Mouse (Mus musculus) stomach, postnatal 0 days (tissue): ENCODE measurements around the gene Agrp.

Experiments used
- CTCF ChIP-seq: IDR thresholded peaks from 2 replicates; pipeline ENCODE4 v1.5.1; 2016; ENCODE audit warnings: antibody characterized with exemption, low read depth, mild to moderate bottlenecking, moderate library complexity
- EP300 ChIP-seq: optimal IDR thresholded peaks from 2 replicates; pipeline ENCODE3; 2016; ENCODE audit warnings: antibody characterized with exemption

DNA sequence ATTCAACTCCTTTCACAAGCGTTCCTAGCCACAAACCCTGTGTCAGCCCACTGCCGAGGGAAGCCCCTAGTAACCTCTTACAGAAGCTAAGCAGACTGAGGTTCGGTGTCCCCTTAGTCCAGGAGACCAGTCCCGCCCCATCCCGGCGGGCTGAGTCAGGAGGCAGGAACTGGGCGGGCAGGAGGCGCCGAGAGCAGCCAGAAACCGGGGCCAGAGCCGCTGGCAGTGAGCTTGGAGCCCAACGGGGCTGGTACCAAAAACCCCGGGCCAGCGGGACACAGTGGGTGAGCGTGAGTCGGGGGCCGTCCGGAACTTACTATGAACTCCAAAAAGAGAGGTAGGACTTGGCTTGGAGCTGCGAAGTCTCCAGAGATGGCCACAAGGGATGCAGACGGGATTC is 24.2 kb downstream of the Agrp start:
- TF ChIP-seq CTCF (no peak), EP300 (no peak)
